Mouse (Mus musculus) CD4-positive, CD25-positive, alpha-beta regulatory T cell, adult 4 months (primary cell): ENCODE data around the gene Col24a1. TPM values are rescaled to one million over a fixed set of nuclear protein-coding genes. Genes with fewer than 3 reads are reported as not detected.

Experiments used
- ATAC-seq: one replicate; pipeline ENCODE4 v1.8.0; 2017
- polyA plus RNA-seq, 2 experiments: library from polyadenylated mRNA; unstranded; fragments of 100-300 nt; shearing (Covaris generic); gene quantifications; one replicate each; pipeline ENCODE4 v1.2.1; 2017

The Col24a1 gene
- polyA plus RNA-seq = not detected

DNA sequence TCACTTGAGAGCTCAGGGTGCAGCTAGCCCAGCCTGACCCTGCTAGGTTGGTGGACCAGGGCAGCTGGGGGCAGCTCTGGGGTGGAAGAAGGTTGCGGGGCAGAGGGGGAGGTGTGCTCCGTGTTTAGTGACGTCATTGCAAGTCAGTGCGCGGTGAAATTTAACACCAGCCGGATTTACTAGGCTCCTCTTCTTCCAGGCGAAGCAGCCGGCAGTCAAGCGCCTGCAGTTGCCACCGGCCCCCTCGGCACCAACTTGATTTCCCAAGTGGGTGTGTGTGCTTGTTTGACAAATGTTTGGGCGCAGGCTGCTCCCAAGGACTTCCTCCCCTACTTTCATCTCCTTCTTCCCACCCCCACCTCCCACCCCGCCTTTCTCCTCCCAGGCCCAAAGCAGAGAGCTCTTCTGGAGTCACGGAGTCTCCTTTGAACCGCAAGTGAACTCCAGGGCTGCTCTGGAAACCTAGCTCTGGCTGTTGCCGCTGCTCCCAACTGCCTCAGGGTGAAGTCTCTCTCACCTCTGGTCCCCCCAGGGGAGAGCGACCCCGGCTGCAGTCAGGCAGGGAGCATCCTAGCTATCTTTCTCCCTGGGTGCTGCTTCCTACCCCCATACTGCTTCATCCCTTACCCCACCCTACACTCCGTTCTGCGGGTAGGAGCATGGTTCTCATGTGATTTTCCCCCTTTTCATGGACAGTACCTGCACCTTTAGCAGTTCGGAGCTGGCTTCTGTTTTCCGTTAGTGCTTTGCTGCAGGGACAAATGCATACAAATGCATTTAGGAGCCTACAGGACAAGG, at the start of gene Col24a1:
Col24a1 (plus strand) TSS at position 136 of the 798 bp plus-strand sequence.
- ATAC-seq = no peak

GRCm38 (mm10) chr3:145248040-145248439, 44.2 kb upstream of the Col24a1 start:
- ATAC-seq = no peak

DNA sequence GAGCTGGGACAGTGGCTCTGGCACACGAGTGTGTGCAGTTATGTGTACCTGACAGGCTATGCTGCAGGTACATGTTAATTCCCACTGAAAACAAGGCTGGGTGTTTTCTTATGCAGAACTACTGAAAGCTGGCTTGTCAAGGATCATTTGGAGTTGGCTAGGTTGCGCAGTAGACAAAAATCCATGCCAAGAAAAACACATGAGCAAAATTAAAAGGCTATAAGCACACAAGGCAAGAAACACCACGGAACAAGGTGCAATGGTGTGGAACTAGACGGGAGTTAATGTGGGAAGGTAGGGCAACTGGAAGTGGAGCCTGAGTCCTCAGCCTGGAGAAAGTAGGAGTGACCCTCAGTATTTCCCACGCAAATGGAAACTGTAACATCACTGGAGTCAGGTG, 39.2 kb upstream of the Col24a1 start:
- no peak for ATAC-seq

DNA sequence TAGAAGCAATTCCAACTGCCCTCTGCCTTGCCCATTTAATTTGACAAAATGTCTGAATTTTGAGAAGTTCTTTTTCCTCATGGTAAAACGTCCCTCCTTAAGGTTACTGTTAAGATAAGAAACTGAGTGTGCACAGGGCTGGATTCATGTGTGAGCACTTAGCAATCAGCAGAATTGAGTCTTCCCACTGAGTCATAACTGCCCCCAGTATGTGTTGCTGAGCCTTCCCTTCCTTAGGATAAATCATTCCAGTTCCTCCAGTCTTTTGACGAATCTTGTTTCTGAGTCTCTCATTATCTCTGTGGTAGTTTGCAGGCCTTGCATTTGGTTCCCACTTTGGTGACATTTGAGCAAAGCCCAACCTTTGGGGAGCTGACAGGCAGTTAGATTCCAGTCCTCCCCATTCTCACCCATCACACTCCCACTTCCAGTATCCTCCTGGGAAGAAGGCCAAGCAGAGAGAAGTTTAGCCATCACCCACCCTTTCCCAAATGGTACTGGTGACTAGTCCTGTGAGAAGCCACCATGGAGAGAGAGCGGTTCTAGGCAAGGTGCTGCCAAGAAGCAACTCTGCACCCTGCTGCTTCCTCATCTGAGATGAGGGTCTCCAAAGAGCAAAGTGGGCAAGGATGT, 37.4 kb upstream of the Col24a1 start:
- ATAC-seq = no peak

GRCm38 (mm10) chr3:145256647-145257046, 35.6 kb upstream of the Col24a1 start:
- no peak for ATAC-seq

- ATAC-seq = no peak
Observed at GRCm38 (mm10) chr3:145259678-145260077, 32.6 kb upstream of the Col24a1 start.

- no peak for ATAC-seq
Observed at GRCm38 (mm10) chr3:145263131-145263530, 29.1 kb upstream of the Col24a1 start.

DNA sequence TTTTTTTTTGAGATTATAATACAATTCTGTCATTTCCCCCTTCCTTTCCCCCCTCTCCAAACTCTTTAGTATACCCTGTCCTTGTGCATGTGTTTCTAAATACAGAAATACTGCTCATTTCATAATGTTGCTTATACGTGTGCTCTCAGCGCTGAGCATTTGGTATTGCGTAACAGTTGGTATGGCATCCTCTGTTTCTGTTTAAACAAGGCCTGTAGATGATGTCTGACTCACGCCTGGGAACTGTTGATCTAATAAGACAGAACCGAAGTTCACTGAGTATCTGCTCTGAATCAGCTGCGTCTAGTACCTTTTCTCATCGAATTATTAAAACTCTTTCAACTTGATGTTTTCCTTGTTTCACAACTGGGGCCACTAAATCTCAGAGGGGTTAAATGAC, 24.2 kb upstream of the Col24a1 start:
- ATAC-seq = no peak

DNA sequence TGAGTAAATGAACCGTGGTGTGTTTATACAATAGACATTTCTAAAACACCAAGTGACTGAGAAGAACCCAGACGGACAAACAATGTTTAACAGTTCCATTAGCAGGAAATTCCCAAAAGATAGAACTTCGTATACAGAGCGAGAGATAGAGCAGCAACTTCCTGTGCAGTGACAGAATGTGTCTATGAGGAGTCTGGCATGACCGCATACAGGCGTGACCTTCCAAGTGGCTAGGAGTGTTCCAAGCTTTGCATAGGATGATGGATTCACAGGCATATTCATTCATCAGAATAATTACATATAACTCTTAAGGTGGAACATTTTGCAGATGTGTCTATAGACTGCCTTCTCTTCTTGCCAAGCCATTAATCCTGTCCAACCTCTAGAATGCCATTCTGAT, 18.1 kb upstream of the Col24a1 start:
- no peak for ATAC-seq

GRCm38 (mm10) chr3:145293207-145293606, 935 bp downstream of the Col24a1 start:
- no peak for ATAC-seq

DNA sequence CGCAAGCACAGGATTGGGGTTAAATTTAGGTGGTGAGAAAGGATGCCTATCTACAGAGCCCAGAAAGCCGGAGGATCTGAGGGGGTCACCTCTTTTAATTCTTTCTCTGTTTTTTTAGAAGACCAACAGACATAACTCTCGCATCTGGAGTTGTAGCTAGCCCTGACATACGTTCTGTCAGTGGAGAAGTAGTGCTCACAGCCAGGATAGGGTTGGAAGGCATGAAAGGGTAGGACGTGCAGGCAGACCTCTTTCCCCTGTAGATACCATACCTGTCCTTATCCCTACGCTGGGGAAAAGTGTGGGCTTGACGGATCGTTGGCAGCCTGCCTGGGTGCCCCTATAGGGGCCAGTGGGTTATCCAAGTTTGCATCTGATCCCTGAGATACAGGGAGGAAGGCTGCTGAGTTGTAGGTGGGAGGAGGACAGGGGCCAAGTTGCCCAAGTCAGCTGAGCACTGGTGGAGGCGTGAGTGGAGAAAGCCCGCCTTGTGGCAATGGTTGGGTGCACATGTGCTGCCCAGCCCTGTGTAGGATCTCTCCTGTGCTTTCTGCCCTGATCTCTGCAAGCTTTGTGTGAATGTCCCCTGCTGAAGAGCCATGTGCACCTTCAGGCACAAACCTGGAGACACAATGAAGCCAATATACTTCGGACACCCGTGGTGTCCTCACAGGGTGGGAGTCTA, 1.5 kb downstream of the Col24a1 start:
- no peak for ATAC-seq

DNA sequence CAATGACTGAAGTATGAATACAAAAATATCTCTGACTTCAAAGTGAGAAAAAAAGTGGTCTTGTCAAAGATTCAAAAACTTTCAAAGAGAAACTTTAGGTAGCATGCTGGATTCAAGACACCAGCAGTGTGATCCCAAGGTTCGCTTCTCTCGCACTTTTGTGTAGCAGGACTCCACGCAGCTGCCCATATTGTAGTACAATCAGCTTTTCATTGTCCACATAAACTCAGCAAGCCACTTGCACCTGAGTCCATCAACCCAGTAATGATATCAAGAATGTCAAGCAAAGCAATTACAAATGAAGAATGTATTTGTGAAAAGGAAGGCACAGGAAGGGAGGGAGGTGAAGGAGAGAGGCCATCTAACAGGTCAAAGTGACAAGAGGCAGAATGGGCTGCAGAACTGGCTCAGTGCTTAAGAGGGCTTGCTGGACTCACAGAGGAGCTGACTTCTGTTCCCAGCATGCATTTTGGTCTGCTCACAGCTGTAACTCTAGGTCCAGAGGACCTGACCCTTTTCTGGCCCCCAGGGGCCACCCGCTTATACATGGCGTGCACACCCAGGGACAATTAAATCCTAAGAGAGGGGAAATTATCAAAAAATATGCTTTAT, 7.8 kb downstream of the Col24a1 start:
- no peak for ATAC-seq

DNA sequence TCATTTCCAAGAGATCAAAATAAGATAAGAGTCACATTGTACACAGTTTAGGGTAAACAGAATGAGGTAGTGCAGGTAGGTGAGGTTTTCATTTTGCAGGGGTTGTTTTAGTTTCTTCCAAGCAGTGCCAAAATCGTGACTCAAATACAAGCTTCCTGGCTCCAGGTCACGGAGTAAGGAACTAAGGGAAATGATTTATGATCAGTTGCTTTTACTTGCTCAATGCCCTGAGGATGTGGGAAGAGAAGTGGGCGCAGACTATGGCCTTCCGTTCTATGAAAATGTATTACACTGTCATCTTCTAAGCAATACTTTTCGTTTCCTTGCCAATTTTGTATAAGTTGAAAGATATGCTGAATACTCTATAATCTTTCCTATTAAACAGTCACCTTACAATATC, 13.0 kb downstream of the Col24a1 start:
- ATAC-seq = no peak

- no peak for ATAC-seq
Observed at GRCm38 (mm10) chr3:145307209-145307608, 14.9 kb downstream of the Col24a1 start.

- no peak for ATAC-seq
Observed at GRCm38 (mm10) chr3:145320587-145321274, 28.5 kb downstream of the Col24a1 start.

DNA sequence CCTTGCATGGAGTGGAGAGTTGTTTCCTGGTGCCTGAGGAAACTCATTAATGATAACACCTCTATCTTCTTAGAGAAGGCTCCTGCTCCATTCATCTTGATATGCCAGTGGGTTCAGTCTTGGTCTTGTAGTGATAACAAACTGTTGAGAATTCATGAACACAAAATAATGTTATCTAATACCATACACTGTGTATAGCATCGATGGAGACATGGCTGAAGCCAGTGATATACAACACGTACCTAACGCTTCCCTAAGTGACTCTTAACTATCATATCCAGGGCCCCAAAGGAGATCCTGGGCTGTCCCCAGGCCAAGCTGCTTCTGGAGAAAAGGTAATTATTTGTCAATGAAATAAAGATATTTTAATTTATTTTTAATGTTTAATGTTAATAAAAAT, 33.1 kb downstream of the Col24a1 start:
- no peak for ATAC-seq

DNA sequence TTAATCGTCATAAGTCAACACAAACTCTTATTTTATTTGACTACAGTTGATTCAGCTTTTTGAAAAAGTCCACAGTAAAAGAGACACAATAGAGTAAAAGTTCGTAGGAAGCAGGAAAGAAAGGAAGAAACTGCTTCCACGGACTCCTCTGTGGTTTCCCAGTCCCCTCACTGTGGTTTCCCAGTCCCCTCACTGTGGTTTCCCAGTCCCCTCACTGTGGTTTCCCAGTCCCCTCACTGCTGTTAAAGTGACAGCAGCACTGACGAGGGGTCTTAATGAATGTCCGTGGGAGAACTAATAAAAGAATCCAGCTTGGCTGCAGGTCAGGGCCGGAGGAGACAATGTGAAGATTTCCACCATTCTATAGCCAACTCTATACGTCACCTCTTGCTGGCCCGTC, 39.4 kb downstream of the Col24a1 start:
- no peak for ATAC-seq

GRCm38 (mm10) chr3:145334046-145334445, 41.8 kb downstream of the Col24a1 start:
- no peak for ATAC-seq

- no peak for ATAC-seq
Observed at GRCm38 (mm10) chr3:145337161-145337560, 44.9 kb downstream of the Col24a1 start.

- no peak for ATAC-seq
Observed at GRCm38 (mm10) chr3:145339851-145340499, 47.7 kb downstream of the Col24a1 start.

GRCm38 (mm10) chr3:145348690-145349089, 56.4 kb downstream of the Col24a1 start:
- ATAC-seq = no peak

DNA sequence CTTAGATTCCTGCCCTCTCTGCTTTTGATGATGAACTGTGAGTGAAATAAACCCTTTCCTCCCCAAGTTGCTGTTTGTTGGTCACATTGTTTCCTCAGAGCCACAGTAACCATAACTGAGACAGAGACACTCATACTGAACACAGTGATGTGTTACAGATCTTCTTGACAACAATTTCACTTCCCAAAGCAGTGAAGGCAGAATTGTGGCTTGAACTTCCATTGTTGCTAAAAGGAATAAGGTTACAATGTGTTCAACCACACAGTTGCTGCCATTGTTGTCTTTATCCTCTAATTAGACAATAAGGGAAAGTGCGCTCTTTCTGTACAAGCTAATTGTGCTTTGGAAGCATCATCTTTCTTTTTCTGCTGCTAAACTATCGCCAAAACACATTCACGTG, 61.7 kb downstream of the Col24a1 start:
- ATAC-seq = no peak
